Mouse (Mus musculus) A20 (cell line): ENCODE measurements around the gene AC131692.1.

Experiments
- DNase-seq: peaks from one replicate; pipeline ENCODE4 v3.0.0-alpha.2; 2011; ENCODE audit warnings: low read depth, low spot score

Gene AC131692.1

DNA sequence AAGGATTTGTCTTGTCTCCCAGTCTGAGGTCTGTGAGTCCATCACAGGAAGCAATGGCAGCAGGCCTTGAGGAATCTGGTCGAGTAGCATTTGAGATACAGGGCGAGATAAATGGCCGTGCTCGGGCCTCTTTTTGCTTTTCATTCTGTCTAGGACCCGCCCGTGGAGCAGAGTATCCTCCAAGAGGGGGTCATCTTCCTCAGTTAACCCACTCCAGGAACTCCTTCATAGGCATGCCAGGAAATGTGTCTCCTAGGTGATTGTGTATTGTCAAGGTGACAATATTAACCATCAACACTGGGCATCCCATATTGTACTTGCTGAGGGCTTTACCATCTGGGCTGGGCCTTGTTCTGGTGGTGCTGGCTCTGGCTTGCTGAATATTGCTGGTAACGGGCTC is at the start of gene AC131692.1:
Gene AC131692.1, plus strand, starts transcription at position 301 of the 400 bp plus-strand sequence.
- DNase-seq, result no peak

- DNase-seq, result peak; percentile 84
Measured at GRCm38 (mm10) chr19:6045366-6046293, 48.6 kb upstream of the AC131692.1 start.

GRCm38 (mm10) chr19:6046294-6047153 is 47.7 kb upstream of the AC131692.1 start, which contains the start of gene Syvn1:
Gene Syvn1 (plus strand): TSS chr19:6046576.
- DNase-seq, result peak; percentile 96

DNA sequence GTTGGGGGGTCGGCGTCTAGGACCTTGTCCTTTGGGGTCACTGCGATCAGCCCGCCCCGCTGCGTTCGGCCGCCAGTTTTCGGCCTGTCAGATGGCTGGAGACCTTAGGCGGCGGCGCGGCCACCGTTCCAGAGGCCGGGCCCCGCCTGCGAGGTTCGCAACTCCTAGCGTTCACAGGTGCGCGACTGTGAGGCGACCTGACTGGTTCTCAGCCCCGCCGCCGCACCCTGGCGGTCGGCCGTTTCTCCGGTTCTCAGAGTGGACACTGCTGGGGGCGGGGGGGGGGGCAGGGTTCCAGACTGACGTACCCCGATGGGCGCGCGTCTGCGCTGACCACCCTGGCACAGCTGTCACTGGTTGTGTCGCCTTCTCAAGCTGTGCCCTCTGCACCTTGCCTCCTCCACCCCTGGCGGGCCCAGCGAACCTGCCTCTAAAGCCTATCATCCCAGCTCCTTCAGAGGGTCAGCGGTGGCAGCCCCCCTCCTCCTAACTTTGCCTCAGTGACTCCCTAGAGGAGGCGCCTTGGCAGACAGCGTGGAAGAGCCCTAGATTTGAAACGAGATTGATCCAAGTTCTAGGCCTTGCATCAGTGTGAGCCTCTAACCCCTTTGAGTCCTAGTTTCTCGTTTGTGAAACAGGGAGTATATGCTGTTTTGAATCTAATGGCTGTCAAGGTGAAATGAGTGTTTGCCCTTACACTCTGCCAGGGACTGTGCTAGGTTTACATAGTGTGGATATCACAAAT is 46.9 kb upstream of the AC131692.1 start:
- no peak for DNase-seq

- peak; percentile 53 for DNase-seq
Measured at GRCm38 (mm10) chr19:6047899-6048166, 46.4 kb upstream of the AC131692.1 start.

DNA sequence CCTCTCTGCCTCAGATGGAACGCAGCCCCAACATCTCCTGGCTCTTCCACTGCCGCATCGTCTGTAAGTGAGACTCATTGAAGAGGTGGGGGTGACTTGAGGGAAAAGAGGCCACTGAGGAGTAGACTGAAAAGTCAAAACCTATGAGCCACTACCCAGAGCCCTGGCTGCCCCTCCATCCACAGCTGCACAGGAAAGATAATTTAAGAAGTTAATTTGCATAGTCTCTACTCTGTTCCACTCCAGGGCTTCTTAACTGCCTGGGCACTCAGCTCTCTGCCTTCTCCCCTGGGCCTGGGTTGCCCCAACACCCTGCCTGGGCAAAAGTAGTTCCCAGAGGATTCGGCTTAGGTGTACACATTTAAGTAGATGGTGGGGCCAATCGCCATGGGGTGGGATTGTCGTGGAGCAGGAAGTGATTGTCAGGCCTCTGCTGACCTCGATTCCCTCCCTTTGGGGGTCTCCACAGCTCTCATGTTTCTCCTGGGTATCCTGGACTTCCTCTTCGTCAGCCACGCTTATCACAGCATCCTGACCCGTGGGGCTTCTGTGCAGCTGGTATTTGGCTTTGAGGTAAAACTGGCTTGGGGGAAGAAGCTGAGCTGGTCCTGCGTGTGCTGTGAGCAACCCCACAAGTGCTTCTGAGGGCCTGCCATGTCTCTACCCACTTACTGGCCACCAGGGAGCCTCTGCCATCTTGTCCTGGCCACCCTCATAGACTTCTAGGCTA is 45.4 kb upstream of the AC131692.1 start:
- peak; percentile 91 for DNase-seq

DNA sequence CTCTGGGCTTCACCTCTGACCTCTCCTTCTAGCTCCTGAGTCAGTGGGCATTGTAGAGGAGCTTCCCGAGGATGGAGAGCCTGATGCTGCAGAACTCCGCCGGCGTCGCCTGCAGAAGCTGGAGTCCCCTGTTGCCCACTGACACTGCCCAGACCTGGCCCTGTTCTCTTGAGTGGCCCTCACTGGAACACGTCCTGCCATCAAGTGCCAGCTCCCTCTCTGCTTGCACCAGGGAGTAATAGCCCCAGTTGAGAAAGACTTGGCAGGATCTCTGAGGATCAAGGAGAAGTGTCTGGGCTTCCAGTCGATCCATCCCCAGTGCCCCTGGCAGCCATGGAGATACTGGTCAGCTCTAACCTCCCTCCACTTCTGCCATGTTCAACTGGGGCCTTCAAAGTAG is 41.7 kb upstream of the AC131692.1 start:
- DNase-seq, result no peak

GRCm38 (mm10) chr19:6054296-6054695 is 39.9 kb upstream of the AC131692.1 start:
- no peak for DNase-seq

- no peak for DNase-seq
Measured at GRCm38 (mm10) chr19:6056696-6057095, 37.5 kb upstream of the AC131692.1 start.

GRCm38 (mm10) chr19:6057313-6058096 is 36.7 kb upstream of the AC131692.1 start, which contains the start of the genes Mrpl49 and Fau:
Gene Mrpl49 (minus strand): TSS chr19:6057785.
Gene Fau (plus strand): TSS chr19:6057844.
- peak; percentile 99 for DNase-seq

GRCm38 (mm10) chr19:6058513-6058912 is 35.7 kb upstream of the AC131692.1 start:
- DNase-seq, result no peak

DNA sequence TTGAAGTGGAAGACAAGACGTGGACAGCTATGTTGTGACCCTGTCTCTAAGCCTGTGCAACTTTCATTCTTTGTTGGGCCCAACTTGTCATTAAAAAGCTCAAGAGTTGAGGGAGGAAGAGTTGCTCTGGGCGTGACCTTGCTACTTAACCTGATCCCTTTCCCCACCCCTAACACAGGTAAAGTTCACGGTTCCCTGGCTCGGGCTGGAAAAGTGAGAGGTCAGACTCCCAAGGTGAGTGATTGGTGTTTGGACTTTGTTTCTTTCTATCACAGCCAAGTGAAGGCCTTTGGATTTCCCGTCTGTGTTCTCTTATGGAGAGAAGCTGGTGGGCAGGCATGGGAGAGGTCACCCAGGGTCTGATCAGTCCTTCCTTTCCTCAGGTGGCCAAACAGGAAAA is 35.3 kb upstream of the AC131692.1 start:
- DNase-seq, result no peak

DNA sequence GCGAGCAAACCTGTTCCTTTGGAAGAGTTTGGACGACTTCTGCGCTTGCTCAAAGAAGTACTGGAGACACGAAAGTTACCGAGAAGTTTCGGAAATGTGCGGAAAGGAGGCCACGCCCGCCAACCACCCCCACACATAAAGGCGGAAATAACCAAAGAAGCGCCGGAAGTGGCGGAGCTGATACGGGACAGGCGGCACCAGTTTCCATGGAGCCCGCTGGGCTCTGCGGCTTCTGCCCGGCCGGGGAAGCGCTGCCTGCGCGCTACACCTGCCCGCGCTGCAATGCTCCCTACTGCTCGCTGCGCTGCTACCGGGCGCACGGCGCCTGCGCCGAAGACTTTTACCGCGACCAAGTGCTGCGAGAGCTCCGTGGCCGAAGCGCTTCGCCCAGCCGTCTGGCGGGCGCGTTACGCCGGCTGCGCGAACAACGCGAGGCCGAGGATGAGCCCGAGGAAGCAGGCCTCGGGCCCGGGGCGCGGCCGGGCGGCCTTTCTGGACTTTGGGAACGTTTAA is 33.1 kb upstream of the AC131692.1 start, which contains the start of gene Znhit2:
Gene Znhit2, plus strand, starts transcription at position 172 of the 513 bp plus-strand sequence.
- peak; percentile 95 for DNase-seq

DNA sequence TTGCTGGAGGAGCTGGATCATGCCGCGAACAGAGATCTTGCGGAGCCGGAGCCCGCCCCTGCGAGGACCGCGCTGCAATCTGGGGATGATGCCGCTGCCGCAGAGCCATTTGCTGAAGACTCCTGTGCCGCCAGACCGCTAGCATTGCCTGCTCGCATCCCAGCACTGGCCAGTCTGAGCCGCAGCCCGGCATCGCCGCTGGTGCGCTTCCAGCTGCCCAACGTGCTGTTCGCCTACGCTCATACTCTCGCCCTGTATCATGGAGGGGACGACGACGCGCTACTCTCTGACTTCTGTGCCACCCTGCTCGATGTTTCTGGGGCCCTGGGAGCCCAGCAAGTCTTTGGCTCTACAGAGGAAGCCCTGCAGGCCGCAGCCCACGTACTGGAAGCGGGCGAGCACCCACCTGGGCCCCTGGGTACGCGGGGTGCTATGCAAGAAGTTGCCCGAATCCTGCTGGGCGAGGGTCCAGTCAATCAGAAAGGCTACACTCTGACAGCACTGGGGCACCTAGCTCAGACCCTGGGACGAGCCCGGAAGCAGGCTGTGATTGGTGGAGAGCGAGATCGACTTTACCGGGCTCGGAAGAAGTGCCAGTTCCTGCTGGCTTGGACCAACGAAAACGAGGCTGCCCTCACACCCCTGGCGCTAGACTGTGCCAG is 32.4 kb upstream of the AC131692.1 start:
- peak; percentile 88 for DNase-seq

- DNase-seq, result no peak
Measured at GRCm38 (mm10) chr19:6062418-6062817, 31.8 kb upstream of the AC131692.1 start.

DNA sequence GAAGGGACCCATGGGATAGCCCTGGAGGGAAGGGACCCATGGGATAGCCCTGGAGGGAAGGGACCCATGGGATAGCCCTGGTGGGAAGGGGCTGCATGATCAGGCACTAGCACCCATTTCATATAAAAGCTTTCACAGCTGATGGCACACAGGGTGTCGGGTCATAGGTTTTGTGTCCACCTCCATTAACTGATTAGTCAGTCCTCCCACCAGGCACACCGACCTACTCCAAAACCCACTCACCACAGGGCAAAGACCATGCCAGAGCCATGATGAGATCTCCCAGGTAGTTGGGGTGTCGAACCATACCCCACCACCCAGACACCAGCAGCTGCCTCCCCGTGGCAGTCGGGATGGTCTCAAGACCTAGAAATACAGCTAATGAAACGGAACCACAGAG is 31.1 kb upstream of the AC131692.1 start:
- no peak for DNase-seq

- no peak for DNase-seq
Measured at GRCm38 (mm10) chr19:6066571-6066970, 27.6 kb upstream of the AC131692.1 start.

DNA sequence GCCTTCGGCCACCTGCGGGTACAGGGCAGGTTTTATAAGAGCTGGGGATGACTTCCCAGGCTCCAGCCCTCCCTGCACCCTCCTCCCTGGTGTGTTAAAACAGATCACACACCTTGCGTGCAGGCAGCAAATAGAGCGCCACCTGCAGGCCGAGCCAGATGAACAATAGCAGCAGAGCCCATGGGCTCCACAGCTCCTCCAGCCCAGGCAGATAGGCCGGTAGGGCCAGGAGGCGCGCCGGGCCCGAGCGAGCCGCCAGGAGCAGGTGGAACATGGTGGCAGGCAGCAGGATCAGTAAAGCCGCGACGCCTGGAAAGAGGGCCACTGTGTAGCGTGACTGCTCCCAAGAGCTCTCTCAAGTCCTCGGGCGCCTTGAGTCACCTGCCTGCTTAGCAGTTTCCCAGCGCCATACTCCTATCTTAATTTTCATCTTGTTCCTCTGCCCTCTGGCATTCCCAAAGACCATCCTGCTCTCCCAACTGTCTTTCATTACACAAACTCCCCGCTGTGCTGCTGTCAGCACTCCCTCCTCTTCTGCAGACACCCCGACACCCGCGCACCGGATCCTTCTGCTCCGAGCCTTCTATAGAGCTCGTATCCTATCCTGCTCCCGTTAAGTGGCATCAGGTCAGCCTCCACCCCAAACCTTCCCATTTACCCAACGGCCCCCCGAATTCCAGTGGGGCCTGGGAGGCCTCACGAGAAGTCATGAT is 27.1 kb upstream of the AC131692.1 start:
- peak; percentile 92 for DNase-seq
